Mouse (Mus musculus): ENCODE data around the gene Ptpdc1.

Ptpdc1 gene

GRCm38 (mm10) chr13:48586496-48586895, 39.0 kb downstream of the Ptpdc1 start:
- no peak for DNase-seq (ENCODE audit: low spot score in 2 of 2)

DNA sequence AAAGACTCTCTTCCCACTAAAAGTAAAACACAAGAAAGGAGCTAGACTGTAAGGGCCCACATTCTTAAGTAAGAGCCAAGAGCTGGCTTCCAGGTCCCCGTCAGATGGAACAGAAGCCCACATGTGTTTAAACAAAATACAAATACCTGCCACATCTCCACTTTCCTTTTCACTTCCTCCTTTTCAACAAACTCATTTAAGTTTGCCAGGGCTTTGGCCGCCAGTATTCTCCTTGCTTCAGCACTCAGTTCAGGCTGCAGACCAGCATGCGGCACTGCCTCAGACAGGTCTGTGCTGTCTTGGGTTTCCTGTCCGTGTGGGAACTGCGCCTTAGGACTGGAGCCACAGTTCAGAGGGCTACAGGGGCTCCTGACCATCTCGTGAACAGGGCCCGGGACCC, 39.7 kb downstream of the Ptpdc1 start:
- no peak for DNase-seq (ENCODE audit: low spot score in 2 of 2)

DNA sequence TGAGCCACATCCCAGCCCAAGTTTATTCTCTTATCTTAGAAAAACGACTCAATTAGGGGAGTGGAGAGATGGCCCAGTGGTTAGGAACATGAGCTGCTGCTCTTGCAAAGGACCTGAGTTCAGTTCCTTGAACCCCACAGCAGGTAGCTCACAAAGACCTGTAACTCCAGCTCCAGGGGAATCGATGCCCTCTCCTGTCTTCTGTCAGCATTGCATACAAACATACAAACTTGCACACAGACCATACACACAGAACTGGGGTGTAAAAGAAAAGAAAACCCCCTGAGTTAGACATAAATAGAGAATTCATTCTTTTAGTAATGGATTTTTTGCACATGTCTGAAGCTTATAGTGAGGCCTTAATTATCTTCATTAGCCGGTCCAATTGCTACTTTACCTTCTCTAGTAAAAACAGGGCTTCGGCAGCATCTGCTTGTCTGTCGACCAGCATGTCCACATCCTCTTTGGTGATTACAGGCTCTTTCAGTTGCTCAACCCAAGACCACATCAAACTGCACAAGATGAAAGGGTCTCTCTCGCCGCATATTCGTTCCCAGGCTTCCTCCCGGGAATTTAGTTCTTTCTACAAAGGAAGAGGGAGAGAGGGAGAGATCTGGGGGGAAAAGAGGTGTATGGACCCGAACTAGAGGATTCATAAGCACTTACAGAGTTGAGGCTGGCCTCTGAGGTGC, 42.6 kb downstream of the Ptpdc1 start:
- no peak for DNase-seq (ENCODE audit: low spot score in 2 of 2)

GRCm38 (mm10) chr13:48578616-48579015, 46.8 kb downstream of the Ptpdc1 start:
- DNase-seq (ENCODE audit: low spot score in 2 of 2): no peak

GRCm38 (mm10) chr13:48577836-48578235, 47.6 kb downstream of the Ptpdc1 start:
- no peak for DNase-seq (ENCODE audit: low spot score in 2 of 2)

GRCm38 (mm10) chr13:48577007-48577406, 48.5 kb downstream of the Ptpdc1 start:
- no peak for DNase-seq (ENCODE audit: low spot score in 2 of 2)

GRCm38 (mm10) chr13:48574718-48575117, 50.7 kb downstream of the Ptpdc1 start:
- DNase-seq (ENCODE audit: low spot score in 2 of 2): no peak

DNA sequence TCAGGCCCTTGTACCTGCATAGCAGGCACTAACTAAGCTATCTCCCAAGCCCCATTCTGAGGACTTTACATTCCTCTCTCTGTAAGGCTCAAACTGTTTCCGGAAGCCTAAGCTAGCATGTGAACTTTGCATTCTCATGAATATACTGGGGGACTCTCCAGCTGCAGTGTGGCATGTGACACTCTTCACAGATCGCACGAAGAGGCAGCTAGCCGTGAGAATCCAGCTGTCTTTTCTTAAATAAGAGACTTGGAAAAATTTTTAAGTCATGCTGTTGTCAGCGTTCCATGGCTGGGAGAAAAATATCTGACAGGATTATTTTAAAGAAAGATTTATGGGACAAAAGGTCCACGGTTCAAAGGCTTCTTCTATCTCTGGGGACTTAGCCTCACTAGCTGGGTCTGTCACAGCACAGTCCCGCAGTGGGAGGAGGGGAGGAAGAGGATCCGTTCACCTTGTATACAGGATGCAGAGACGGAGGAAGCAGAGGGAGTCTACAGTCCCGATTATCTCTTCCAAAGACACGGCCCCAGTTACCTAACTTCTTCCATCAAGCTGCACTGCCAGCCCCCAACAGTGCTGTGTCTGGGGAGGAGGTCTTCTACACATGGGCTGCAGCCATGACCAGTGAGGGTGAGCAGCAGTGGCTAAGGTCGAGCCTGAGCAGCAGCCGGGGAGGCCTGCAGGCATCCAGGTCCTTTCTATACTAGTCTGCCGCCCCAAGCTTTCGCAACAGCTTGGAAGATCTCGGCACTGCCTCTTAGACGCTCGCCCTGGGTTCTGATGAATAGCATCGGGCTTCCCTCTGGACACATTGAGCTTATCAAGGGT, 51.7 kb downstream of the Ptpdc1 start:
- peak in 1 of 2 experiments; percentile 14 for DNase-seq (ENCODE audit: low spot score in 2 of 2)

DNA sequence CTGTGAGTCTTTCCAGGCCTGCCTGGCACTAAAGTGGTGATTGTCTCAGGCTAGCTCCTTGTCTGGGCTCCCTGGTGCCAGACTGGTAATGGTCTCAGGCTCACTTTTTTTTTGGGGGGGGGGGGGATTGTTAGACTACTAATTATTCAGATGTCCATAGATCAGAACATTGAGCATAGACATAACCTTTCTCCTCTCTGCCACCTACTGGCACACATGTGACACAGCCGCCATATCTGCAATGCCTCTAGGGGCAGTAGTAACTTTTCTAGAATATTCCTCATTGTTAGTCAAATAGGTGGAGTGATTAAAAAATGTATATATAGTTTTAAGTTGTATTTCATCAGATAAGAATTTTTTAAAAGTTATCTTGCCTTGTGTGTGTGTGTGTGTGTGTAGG, 53.3 kb downstream of the Ptpdc1 start:
- peak in 1 of 2 experiments; percentile 31 for DNase-seq (ENCODE audit: low spot score in 2 of 2)

DNA sequence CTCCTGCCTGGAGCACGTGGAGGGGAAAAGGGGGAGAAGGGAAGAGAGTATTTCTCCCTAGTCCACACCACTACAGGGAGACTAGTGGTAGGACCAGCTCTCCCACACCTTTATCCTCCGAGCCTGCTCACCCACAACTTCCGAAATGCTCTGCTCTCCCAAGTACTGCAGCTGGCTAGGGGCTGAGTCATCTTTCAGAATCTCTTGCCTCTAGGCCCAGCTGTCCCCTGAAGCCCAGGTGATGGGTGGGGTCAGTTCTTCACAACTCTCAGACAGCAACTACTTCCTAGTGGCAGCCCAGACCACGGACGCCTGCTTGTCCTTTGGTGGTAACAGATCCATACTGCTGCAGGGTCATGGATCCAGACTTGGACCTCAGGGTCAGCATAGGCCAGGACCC, 54.2 kb downstream of the Ptpdc1 start:
- DNase-seq (ENCODE audit: low spot score in 2 of 2): peak in 1 of 2 experiments; percentile 24

- DNase-seq (ENCODE audit: low spot score in 2 of 2): no peak
Measured at GRCm38 (mm10) chr13:48569576-48570132, 55.8 kb downstream of the Ptpdc1 start.

- DNase-seq (ENCODE audit: low spot score in 2 of 2): no peak
Measured at GRCm38 (mm10) chr13:48567646-48568045, 57.8 kb downstream of the Ptpdc1 start.

GRCm38 (mm10) chr13:48566116-48566935, 59.1 kb downstream of the Ptpdc1 start:
- peak; percentile 61 to 67 for DNase-seq (ENCODE audit: low spot score in 2 of 2)

DNA sequence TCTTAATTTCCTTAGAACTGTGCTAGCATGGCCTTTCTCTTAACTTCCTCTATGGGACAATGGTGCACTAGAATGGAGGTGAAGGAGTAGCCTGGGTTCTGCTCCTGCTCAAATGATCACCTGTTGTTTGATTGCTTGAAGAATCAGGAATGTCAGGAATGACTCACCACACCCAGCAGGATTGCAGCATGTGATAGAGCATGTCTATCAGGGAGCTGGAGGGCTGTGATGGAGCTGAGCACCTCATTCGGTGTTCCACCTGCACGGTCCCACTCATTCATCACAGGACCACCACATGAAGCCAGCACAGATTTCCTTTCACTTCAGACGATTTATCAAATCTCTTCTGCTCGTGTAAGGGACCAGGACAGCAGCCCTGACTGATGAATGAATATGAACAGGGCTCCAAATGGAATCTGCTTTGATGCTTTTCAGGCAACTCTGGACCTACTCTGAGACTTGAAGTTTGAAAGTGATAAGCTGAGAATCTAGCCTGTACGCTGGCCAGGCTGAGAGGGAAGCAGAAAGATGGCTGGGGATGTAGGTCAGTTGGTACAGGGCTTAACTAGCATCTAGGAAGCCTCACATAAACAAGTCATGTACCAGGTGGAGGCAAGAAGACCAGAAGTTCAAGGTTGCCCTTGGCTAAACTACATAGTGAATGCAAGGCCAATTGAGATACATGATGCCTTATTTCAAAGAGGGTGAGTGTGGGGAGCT, 60.4 kb downstream of the Ptpdc1 start:
- no peak for DNase-seq (ENCODE audit: low spot score in 2 of 2)

GRCm38 (mm10) chr13:48562336-48562735, 63.1 kb downstream of the Ptpdc1 start:
- DNase-seq (ENCODE audit: low spot score in 2 of 2): no peak

DNA sequence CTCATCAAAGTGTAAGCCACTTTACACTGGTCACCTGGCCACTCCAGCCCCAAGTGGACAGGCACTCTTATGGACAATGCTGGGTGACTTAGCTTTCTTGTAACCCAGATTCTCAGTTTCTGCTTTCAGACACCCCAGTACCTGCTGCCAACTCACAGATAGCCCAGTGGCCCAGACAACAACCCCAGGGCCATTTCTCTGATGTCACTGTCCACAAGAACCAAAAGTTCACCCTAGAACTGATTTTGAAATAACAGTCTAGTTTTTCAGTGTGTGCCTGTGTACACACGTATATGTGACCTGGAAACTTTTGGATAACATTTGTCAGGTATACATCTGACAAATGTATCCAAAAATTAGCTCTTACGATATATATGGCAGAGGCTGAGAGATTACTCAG, 64.0 kb downstream of the Ptpdc1 start:
- DNase-seq (ENCODE audit: low spot score in 2 of 2): no peak

GRCm38 (mm10) chr13:48555976-48556375, 69.5 kb downstream of the Ptpdc1 start:
- no peak for DNase-seq (ENCODE audit: low spot score in 2 of 2)

DNA sequence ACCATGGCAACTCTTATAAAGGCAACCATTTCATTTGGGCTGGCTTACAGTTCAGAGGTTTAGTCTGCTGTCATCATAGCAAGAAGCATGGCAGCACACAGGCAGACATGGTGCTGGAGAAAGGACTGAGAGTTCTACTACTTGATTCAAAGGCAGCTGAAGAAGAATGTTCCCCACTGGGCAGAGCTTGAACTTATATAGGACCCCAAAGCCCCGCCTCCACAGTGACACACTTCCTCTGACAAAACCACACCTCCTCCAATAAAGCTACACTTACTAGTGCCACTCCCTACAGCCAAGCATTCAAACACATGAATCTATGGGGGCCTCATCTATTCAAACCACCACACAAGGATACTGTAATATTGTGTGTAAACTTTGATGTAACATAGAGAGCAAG, 70.9 kb downstream of the Ptpdc1 start:
- DNase-seq (ENCODE audit: low spot score in 2 of 2): no peak

- DNase-seq (ENCODE audit: low spot score in 2 of 2): no peak
Measured at GRCm38 (mm10) chr13:48553511-48553910, 72.0 kb downstream of the Ptpdc1 start.

DNA sequence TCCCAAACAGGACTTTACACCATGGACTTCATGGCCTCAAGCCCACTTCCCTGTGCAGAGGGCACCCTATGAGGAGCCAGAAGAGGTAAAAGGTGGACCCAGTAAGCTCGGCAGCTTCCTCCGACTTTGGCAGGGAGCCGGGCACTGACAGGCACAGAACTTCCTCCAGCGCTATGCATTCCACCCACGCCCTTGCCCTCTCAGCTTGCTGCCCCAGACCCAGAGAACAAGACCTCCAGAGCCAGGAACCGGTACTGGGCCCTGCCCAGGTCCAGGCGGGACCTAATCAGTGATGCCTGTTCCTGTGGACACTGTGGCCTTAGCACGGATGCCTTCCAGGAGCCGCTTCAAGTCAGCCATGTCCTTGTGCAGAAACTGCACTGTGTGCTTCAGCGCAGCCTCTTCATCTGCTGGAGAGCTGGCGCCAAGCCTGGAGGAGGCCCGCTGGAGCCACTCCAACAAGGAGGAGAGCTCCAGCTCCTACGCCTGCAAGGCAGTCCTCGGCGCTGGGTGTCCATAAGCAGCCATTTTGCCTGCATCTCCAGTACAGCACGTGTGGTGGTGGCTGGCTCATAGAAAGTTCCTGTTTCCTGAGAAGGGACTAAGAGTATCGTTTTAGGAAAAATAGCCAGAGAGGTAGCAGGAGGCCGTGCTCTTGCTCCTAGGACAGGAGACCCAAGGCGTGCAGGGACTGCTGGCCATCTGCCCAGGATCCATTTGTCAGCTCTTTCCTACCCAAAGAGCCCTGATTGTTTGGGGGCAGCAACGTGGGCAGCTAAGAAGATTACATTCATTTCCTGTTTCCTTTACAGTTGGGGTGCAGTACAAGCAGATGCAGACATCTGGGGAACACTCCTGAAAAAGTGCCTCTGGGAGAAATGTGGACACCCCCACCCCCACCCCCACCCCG, 73.0 kb downstream of the Ptpdc1 start:
- peak; percentile 93 to 96 for DNase-seq (ENCODE audit: low spot score in 2 of 2)
